In the genomic region with DNA sequence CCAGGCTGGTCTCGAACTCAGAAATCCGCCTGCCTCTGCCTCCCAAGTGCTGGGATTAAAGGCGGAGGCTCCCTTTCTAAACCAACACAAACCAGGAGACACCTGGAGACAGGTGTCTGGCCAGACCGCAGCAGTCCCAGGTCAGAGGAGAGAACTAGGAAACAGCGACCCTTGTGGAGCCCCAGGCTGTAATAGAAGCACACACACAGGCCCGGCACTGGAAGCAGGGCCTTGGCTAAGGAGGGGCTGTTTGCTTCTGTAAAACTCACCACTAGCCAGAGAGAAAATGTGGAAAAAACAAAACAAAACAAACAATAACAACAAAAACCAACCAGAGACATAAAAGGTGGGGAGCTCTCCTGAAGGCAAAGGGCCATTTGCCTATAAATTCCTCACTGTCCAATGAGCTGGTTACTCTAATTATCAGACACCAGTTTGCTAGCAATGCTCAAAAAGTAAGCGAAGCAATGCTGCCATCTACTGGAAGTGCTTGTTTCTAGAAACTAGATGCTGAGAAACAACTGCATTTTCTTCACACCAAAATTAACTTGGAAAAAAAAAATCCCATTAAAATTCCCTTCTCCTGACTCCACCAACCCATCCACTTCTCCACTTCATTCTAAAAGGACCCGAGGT, we compare ENCODE assay signal across 8 mouse cellular contexts.
A peak's percentile ranks its signal among the peaks of the same experiment; 100 is the strongest.
DNase-seq lines count a peak whose midpoint lies in the region; ATAC-seq and TF ChIP-seq lines count a peak whose summit lies in the region.

No protein-coding gene starts in this region.

- peak; percentile 69 for ATAC-seq in forebrain, embryonic 13.5 days
- 0 out of 2 replicates have a peak, but pooled peaks have one; percentile 44 for ATAC-seq in intestine, embryonic 16.5 days
- ATAC-seq in midbrain, postnatal 0 days (ENCODE audit: low FRiP score) = no peak

- H3K27ac ChIP-seq in forebrain, embryonic 13.5 days = no peak overlapping the region
- no peak overlapping the region for H3K27ac ChIP-seq in intestine, embryonic 16.5 days (ENCODE audit: low read length)
- H3K27ac ChIP-seq in midbrain, postnatal 0 days (ENCODE audit: low read depth, low read length) = no peak overlapping the region

- peak; percentile 89 for TF ChIP-seq CTCF in midbrain, postnatal 0 days (IDR thresholded peaks at IDR 0.05)

- no peaks in the 10 kb centered on the region for H3K36me3 ChIP-seq in forebrain, embryonic 13.5 days (ENCODE audit: poor library complexity, severe bottlenecking)
- H3K36me3 ChIP-seq in intestine, embryonic 16.5 days (ENCODE audit: control insufficient read depth, insufficient read depth, low read length) = no peaks in the 10 kb centered on the region
- H3K36me3 ChIP-seq in midbrain, postnatal 0 days (ENCODE audit: insufficient read depth, low read length) = no peaks in the 10 kb centered on the region

- H3K4me1 ChIP-seq in forebrain, embryonic 13.5 days = no peaks in the 10 kb centered on the region
- H3K4me1 ChIP-seq in intestine, embryonic 16.5 days (ENCODE audit: control insufficient read depth, insufficient read depth, low read length) = no peaks in the 10 kb centered on the region
- H3K4me1 ChIP-seq in midbrain, postnatal 0 days (ENCODE audit: insufficient read depth, low read length) = no peaks in the 10 kb centered on the region

- H3K9me3 ChIP-seq in forebrain, embryonic 13.5 days (replicated peaks) = no peaks in the 10 kb centered on the region
- H3K9me3 ChIP-seq in intestine, embryonic 16.5 days (ENCODE audit: control insufficient read depth, low read length) = no peaks in the 10 kb centered on the region
- H3K9me3 ChIP-seq in midbrain, postnatal 0 days (ENCODE audit: low read length) = no peaks in the 10 kb centered on the region

- no peak overlapping the region for H3K4me3 ChIP-seq in forebrain, embryonic 13.5 days
- H3K4me3 ChIP-seq in intestine, embryonic 16.5 days (ENCODE audit: low read length) = no peak overlapping the region
- no peak overlapping the region for H3K4me3 ChIP-seq in midbrain, postnatal 0 days (ENCODE audit: low read depth, low read length)

- no peak overlapping the region for H3K4me2 ChIP-seq in forebrain, embryonic 13.5 days
- no peak overlapping the region for H3K4me2 ChIP-seq in intestine, embryonic 16.5 days (ENCODE audit: low read depth, low read length)
- H3K4me2 ChIP-seq in midbrain, postnatal 0 days (ENCODE audit: low read depth, low read length, poor library complexity, severe bottlenecking) = no peak overlapping the region

- DNase-seq in 3T3-L1 (ENCODE audit: low read depth, low spot score) = peak; percentile 86
- DNase-seq in CD8-positive naive resting alpha-beta T cell, adult 2 months (ENCODE audit: low read depth in 2 of 2, low spot score in 2 of 2) = peak; percentile 44 to 48
- peak; percentile 47 for DNase-seq in c-Kit-positive CD71-positive TER-119-positive erythroid progenitor cells, embryonic 14.5 days (ENCODE audit: low spot score)
- peak; percentile 80 for DNase-seq in left cerebral cortex, postnatal 25 days (ENCODE audit: low spot score in 2 of 2)
- DNase-seq in midbrain, postnatal 0 days (ENCODE audit: low spot score) = peak; percentile 93
- peak; percentile 62 for DNase-seq in thymus, postnatal 4 days

- no peak overlapping the region for H3K9ac ChIP-seq in forebrain, embryonic 13.5 days
- no peak overlapping the region for H3K9ac ChIP-seq in intestine, embryonic 16.5 days (ENCODE audit: low read depth, low read length)
- H3K9ac ChIP-seq in midbrain, postnatal 0 days (replicated peaks; ENCODE audit: low read length, poor library complexity, severe bottlenecking) = no peak overlapping the region

- 55% methylated on average over 8 of the region's 8 CpGs for WGBS in forebrain, embryonic 13.5 days
- WGBS in intestine, embryonic 16.5 days = 57% methylated on average over 8 of the region's 8 CpGs
- WGBS in midbrain, postnatal 0 days = 58% methylated on average over 8 of the region's 8 CpGs

- no peaks in the 10 kb centered on the region for H3K27me3 ChIP-seq in forebrain, embryonic 13.5 days
- no peaks in the 10 kb centered on the region for H3K27me3 ChIP-seq in intestine, embryonic 16.5 days (replicated peaks; ENCODE audit: control insufficient read depth, insufficient read depth, low read length)
- H3K27me3 ChIP-seq in midbrain, postnatal 0 days (ENCODE audit: insufficient read depth, low read length) = no peaks in the 10 kb centered on the region

- intact Hi-C loops in left cerebral cortex, postnatal 25 days (cut with DNase I) = loop anchor here (1.0 to 10.0 kb wide), 5 partner anchors 265 to 1332 kb away; no protein-coding TSS in a partner anchor
